8 mouse cellular contexts compared by ENCODE assay signal in genomic region chr2:170183851-170184174, GRCm38 (mm10). TPM values are rescaled to one million over a fixed set of nuclear protein-coding genes. Genes with fewer than 3 reads are reported as not detected.
DNase-seq lines count a peak whose midpoint lies in the region; ATAC-seq and TF ChIP-seq lines count a peak whose summit lies in the region.

No protein-coding gene starts in this region.

- 71% methylated on average over 4 of the region's 4 CpGs for WGBS in hindbrain, embryonic 14.5 days

- no peaks in the 10 kb centered on the region for H3K36me3 ChIP-seq in hindbrain, embryonic 14.5 days (replicated peaks; ENCODE audit: control insufficient read depth, insufficient read depth)

- intact Hi-C loops in gastrocnemius, adult 2 months (cut with DNase I) = no loop called here

- no peaks in the 10 kb centered on the region for H3K27me3 ChIP-seq in hindbrain, embryonic 14.5 days (ENCODE audit: control insufficient read depth, insufficient read depth, low read length)

- no peak for ATAC-seq in hindbrain, embryonic 14.5 days (ENCODE audit: low FRiP score)
- no peak for ATAC-seq in CD4-positive, CD25-positive, alpha-beta regulatory T cell, adult 4 months

- TF ChIP-seq CTCF in gastrocnemius, adult 2 months (IDR thresholded peaks at IDR 0.05) = no peak

- DNase-seq in gastrocnemius, adult 2 months = no peak
- DNase-seq in gastrocnemius, adult 18-20 months (ENCODE audit: low spot score) = no peak
- DNase-seq in adipocyte (ENCODE audit: low spot score) = peak; percentile 81
- DNase-seq in hindbrain, embryonic 14.5 days (ENCODE audit: low spot score) = no peak
- DNase-seq in lung, postnatal 36 days = peak; percentile 28
- DNase-seq in gastrocnemius, adult 8-10 months (ENCODE audit: low spot score in 2 of 2) = no peak
- DNase-seq in spleen, postnatal 36 days (ENCODE audit: low spot score in 2 of 2) = no peak

- H3K4me1 ChIP-seq in hindbrain, embryonic 14.5 days (replicated peaks; ENCODE audit: control insufficient read depth, insufficient read depth, low read length) = no peaks in the 10 kb centered on the region

- peak overlapping the region; percentile 80 for H3K27ac ChIP-seq in gastrocnemius, adult 2 months
- no peak overlapping the region for H3K27ac ChIP-seq in hindbrain, embryonic 14.5 days

- H3K4me3 ChIP-seq in gastrocnemius, adult 2 months = no peak overlapping the region
- peak overlapping the region; percentile 41 for H3K4me3 ChIP-seq in hindbrain, embryonic 14.5 days (replicated peaks; ENCODE audit: low read length)

- H3K4me2 ChIP-seq in hindbrain, embryonic 14.5 days (replicated peaks) = peak overlapping the region; percentile 61

- H3K9me3 ChIP-seq in hindbrain, embryonic 14.5 days (ENCODE audit: control insufficient read depth, low read length) = no peaks in the 10 kb centered on the region

- no peak overlapping the region for H3K9ac ChIP-seq in hindbrain, embryonic 14.5 days

RNA-seq across cellular contexts. Expression of gene Zfp217, which starts 35.9 kb away (rescaled TPM):
- 1 to 10 TPM; 5.6 to 8.1 TPM for total RNA-seq in gastrocnemius, adult 2 months (2021)
- total RNA-seq in gastrocnemius, adult 18-20 months (2021) = 1 to 10 TPM; 3.8 to 5.5 TPM
- polyA plus RNA-seq in hindbrain, embryonic 14.5 days (2014; fragmentation: Nextera tagmentation; extraction: Ambion mirVana) = 0.98 and 1.5 TPM in 2 replicates
- polyA plus RNA-seq in CD4-positive, CD25-positive, alpha-beta regulatory T cell, adult 4 months (2017; shearing (Covaris generic)) = 10 to 100 TPM in 1 of 2 experiments, 1 to 10 TPM in 1; 8.1 to 10.4 TPM
- total RNA-seq in gastrocnemius, adult 8-10 months (2022) = 1 to 10 TPM; 5.9 to 7.5 (median 6.7) TPM

Comparison
In these comparisons a context has a peak if more than half of its experiments do, and no peak if none do; other contexts are left out.
1. DNase-seq: peak in adipocyte (single experiment) and lung, postnatal 36 days (single experiment); none in gastrocnemius, adult 2 months (single experiment), gastrocnemius, adult 18-20 months (single experiment), hindbrain, embryonic 14.5 days (single experiment), gastrocnemius, adult 8-10 months (0 of 2) and spleen, postnatal 36 days (0 of 2).